Mouse (Mus musculus) cerebellum, adult 2 months (tissue): ENCODE measurements at regions not wholly inside any gene's neighbourhood (a gene's known extent, or its start where the extent isn't known, plus 50 kb on each side); places are given as distances from the start of the nearest gene placed in this dataset.

Experiments used
- CTCF ChIP-seq: fragments of 200-500 bp; IDR thresholded peaks from 2 replicates; pipeline ENCODE4 v1.5.1; 2011; ENCODE audit warnings: low read depth, mild to moderate bottlenecking, control low read depth, low read length, moderate library complexity, borderline replicate concordance; ENCODE audit not compliant: insufficient read depth
- POLR2A ChIP-seq: fragments of 200-500 bp; IDR thresholded peaks from 2 replicates; pipeline ENCODE4 v1.6.1; 2011; ENCODE audit warnings: low read length, control low read depth, borderline replicate concordance; ENCODE audit not compliant: insufficient read depth

- TF ChIP-seq POLR2A (no peak), CTCF (peak; percentile 71)
Observed at GRCm38 (mm10) chr16:49500818-49501217, 198.2 kb upstream of the Ift57 start.
